Mouse (Mus musculus): Measurements from ENCODE around the gene Csrp2.

The Csrp2 gene

GRCm38 (mm10) chr10:110931161-110931912 lies 11.7 kb downstream of the Csrp2 start:
- DNase-seq (ENCODE audit: low read depth): no peak

- peak; percentile 87 for DNase-seq (ENCODE audit: low read depth)
These were observed 12.4 kb downstream of the Csrp2 start for GRCm38 (mm10) chr10:110931913-110932560.

- DNase-seq (ENCODE audit: low read depth): no peak
These were observed 14.0 kb downstream of the Csrp2 start for GRCm38 (mm10) chr10:110933584-110933983.

GRCm38 (mm10) chr10:110935081-110935480 lies 15.5 kb downstream of the Csrp2 start:
- DNase-seq (ENCODE audit: low read depth): no peak

GRCm38 (mm10) chr10:110935669-110936068 lies 16.1 kb downstream of the Csrp2 start:
- no peak for DNase-seq (ENCODE audit: low read depth)

GRCm38 (mm10) chr10:110938361-110938760 lies 18.8 kb downstream of the Csrp2 start:
- no peak for DNase-seq (ENCODE audit: low read depth)

- no peak for DNase-seq (ENCODE audit: low read depth)
These were observed 19.4 kb downstream of the Csrp2 start for GRCm38 (mm10) chr10:110938841-110939549.

GRCm38 (mm10) chr10:110939717-110940116 lies 20.1 kb downstream of the Csrp2 start:
- no peak for DNase-seq (ENCODE audit: low read depth)

- no peak for DNase-seq (ENCODE audit: low read depth)
These were observed 21.3 kb downstream of the Csrp2 start for GRCm38 (mm10) chr10:110940740-110941398.

GRCm38 (mm10) chr10:110941968-110942367 lies 22.4 kb downstream of the Csrp2 start:
- DNase-seq (ENCODE audit: low read depth): no peak

- DNase-seq (ENCODE audit: low read depth): no peak
These were observed 23.2 kb downstream of the Csrp2 start for GRCm38 (mm10) chr10:110942806-110943205.

GRCm38 (mm10) chr10:110944175-110944574 lies 24.6 kb downstream of the Csrp2 start:
- DNase-seq (ENCODE audit: low read depth): no peak

- no peak for DNase-seq (ENCODE audit: low read depth)
These were observed 26.4 kb downstream of the Csrp2 start for GRCm38 (mm10) chr10:110945966-110946365.

- DNase-seq (ENCODE audit: low read depth): no peak
These were observed 28.0 kb downstream of the Csrp2 start for GRCm38 (mm10) chr10:110947574-110947973.

- DNase-seq (ENCODE audit: low read depth): no peak
These were observed 31.5 kb downstream of the Csrp2 start for GRCm38 (mm10) chr10:110951112-110951511.

GRCm38 (mm10) chr10:110951748-110952147 lies 32.2 kb downstream of the Csrp2 start:
- DNase-seq (ENCODE audit: low read depth): no peak

- DNase-seq (ENCODE audit: low read depth): no peak
These were observed 32.7 kb downstream of the Csrp2 start for GRCm38 (mm10) chr10:110952271-110952670.

- DNase-seq (ENCODE audit: low read depth): no peak
These were observed 33.4 kb downstream of the Csrp2 start for GRCm38 (mm10) chr10:110952937-110953451.

- DNase-seq (ENCODE audit: low read depth): no peak
These were observed 39.3 kb downstream of the Csrp2 start for GRCm38 (mm10) chr10:110958879-110959278.

- no peak for DNase-seq (ENCODE audit: low read depth)
These were observed 40.2 kb downstream of the Csrp2 start for GRCm38 (mm10) chr10:110959781-110960180.

- DNase-seq (ENCODE audit: low read depth): no peak
These were observed 41.3 kb downstream of the Csrp2 start for GRCm38 (mm10) chr10:110960841-110961240.

GRCm38 (mm10) chr10:110962172-110962571 lies 42.6 kb downstream of the Csrp2 start:
- DNase-seq (ENCODE audit: low read depth): no peak
